Mouse (Mus musculus) urinary bladder, postnatal 25 days (tissue): ENCODE data around the gene Akap5.

Source experiments
- DNase-seq: peaks from one replicate; pipeline ENCODE4 v3.0.0; 2022; ENCODE audit warnings: low spot score

Akap5 gene

DNA sequence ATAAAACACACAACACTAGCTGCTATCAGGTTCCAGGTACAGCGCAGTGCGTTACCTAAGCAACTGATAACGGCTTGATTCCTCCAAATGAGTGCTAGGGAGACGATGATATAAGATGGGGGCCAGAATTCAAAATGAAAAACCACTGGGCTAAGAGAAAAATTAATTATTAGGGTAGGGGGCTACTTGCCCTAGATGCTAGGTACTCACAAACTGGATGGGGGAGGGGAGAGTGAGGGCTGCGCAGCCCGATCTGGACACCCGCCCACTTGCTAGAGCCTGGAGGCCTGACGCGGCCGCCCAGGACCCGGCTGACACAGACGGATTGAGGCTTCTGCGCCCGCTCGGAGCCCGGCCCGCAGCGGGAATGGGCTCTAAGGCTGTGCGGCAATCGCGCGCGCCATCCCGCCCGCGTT is 44.1 kb downstream of the Akap5 start:
- no peak for DNase-seq

DNA sequence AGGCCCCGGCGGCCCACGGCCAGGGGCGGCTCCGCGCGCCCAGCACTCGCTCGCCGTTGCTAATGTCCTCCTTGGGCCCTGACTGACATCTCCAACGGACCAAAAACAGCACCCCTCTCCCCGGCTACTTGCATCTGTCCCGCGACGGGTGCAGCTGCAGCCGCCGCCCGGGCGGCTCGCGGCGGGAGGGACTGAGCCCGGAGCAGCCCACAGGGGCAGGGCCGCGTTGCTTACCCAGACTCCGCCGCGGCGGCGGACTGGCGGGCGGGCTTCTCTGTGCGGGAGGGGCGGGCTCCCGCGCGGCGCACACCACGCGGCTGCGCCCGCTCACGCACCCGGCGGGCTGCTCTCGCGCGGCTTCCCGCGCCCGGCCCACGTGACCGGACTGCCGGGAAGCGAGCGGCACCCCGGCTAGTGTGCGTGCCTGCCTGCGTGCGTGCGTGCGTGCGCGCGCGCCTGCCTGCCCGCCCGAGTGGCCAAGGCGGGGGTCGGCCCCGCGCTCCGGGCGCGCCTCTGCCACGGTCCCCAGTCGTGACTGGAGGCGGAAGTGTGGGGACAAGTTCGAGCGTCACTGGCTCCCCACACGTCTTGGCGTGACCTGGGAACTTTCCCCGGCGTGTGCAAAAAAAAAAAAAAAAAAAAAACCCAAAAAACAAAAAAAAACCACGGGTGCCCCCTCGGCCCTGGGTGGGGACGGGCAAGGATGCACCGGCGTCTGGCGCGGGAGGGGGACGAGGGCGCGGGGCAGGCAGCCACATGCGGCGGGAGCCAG is 44.7 kb downstream of the Akap5 start, which contains the start of gene Zbtb25:
Zbtb25 (minus strand) TSS at position 397 of the 772 bp plus-strand sequence.
- peak; percentile 75 for DNase-seq

DNA sequence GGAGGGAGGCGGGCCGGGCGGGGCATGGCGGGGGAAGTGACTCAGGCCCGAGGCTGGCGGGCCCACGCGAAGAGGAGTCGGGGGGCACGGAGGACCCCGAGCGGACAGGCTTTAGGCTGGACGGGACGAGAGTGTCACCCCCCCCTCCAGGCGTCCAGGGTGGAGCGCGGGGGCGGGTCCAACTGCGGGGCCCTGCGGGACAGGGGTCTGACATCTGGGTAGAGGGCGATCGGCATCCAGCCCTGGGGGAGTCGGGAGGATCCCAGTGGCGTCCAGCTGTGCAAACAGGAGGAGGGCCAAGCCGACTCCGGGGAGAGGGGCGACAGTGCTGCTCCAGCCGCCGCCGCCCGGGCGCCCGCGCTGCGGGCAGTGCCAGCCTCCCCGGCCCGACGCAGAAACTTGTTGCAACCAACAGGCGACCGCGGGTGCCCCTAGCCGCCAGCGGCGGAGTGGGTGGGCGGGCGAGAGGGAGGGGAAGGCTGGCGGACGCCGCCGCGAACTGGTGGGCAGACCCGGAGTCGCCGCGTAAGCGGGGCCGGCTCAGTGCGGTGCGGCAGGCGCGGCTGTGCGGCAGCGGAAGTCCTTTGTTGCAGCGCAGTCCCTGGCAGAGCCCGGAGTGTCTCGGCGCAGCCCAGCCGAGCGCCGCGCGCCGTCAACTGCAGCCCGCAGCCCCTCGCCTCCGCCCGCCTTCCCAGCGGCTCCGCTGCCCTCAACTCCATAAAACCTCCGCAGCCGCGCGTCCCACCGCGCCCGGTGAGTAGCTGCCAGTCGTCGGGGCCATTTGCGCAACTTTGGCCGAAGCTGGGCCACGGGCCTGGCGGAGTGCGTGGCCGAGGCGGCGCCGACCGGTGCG is 45.5 kb downstream of the Akap5 start, which contains the start of gene Zbtb1:
Zbtb1 (plus strand) TSS at position 289 of the 853 bp plus-strand sequence.
- peak; percentile 75 for DNase-seq

DNA sequence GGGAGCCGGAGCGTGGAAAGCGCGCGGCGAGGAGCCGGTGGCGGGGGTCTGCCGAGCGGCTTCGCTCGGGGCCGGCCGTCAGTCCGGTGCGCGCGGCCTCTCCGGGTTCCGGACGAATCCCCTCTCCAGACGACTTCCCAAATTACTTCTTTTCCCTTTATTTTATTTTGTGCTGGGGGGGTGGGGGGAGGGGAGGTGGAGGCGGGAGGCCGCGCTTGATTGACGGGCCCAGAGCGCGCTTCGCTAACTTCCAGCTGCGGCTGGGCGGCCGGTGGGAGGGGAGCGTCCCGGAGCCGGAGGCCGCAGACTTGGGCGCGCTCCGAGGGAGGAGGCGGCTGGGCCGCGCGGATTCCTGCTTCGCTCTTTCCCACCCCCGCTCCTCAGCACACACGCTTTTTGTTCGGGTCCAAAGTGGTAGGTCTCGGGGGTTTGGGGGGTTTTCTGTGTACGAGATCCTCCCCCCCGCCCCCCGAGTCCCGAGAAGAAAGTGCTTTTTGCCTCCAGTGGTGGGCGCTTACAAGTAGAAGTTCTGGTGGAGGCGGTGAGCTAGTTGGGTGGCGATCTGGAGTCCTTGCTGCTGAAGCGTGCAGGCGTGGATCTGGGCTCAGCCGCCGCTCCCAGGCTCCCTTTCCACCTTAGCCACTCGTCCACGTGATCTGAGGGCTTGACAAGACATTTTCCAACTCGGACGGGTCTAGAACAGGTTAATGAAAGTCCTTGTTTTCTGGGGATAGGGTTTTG is 46.3 kb downstream of the Akap5 start:
- DNase-seq, result peak; percentile 78

DNA sequence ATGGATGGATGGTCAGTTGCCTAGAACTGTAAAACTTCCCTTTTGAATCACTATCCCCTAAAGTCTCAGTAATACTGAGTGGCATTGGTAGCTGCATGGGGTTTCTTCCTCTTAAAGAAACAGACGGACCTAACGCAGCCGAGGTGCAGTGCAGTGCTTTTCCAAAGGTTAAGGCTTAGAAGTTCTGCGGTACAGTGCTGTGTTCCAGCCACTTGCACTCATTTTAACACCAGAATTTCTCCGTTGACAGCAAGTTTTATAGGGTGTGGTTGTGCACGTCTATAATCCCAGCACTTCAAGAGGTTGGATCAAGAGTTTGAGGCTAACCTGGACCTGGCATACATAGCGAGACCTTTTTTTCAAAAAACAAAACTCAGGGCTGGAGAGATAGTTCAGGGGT is 47.4 kb downstream of the Akap5 start:
- no peak for DNase-seq

DNA sequence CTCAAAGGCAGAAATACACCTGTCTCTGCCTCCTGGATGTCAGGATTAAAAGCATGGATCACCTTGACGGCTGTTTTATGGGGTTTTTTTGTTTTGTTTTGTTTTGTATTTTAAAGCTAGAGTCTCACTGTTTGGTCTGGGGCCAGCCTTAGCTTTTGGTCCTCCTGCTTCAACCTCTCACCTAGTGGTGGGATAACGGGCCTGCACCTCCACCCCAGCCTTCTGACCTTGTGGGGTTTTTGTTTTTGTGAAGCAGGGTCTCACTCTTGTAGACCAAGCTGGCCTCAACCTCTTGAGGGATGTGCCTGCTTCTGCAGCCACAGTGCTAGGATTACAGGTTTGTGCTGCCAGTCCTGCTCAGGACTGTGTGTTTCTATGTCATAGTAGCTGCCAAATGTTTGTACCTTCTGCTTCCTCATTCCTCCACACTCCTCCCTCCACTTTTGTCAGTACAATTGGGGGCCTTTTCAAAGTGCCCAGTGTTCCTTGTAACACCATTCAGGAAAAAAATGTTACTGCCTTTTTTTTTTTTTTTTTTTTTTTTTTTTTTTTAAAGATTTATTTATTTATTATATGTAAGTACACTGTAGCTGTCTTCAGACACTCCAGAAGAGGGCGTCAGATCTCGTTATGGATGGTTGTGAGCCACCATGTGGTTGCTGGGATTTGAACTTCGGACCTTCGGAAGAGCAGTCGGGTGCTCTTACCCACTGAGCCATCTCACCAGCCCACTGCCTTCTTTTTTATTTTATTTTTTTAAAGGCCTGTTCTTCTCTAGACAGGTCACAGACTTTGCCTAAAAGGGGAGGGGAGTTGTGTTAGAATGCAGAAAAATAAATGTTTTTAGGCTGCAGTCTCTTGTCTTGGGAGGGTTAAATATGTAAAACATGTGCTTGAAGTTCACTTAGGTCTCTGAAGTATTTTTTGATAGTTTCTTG is 48.5 kb downstream of the Akap5 start:
- no peak for DNase-seq

DNA sequence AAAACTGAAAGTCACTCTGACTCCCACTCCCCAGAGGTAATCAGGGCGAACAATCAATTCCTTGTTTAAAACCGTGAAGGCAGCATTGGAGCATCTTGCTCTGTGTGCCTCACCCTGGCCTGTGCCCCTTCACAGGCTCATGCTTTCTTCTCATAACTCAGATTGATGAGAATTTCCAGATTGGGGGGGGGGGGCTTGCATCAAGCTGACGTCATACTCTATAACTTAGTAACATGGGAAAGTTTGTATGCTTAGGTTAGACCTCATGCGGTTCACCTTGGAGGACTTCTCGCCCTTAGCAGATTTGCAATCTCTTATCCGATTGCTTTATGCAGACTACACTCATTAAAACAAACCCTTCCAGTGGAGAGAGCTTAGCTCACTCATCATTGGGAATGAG is 49.3 kb downstream of the Akap5 start:
- DNase-seq, result no peak

DNA sequence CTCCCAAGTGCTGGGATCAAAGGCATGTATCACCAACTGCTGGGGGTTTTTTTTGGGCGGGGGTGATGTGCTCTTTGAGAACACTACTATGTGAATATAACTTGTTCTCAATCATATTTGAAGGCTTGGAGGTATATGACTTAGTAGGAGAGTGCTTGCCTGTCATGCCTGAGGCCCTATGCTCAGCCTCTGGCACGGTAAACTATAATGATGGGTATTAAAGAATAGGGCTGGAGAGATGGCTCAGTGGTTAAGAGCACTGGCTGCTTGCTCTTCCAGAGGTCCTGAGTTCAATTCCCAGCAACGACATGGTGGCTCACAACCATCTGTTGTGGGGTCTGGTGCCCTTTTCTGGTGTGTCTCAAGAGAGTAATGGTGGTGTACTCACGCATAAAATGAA is 50.2 kb downstream of the Akap5 start:
- no peak for DNase-seq

DNA sequence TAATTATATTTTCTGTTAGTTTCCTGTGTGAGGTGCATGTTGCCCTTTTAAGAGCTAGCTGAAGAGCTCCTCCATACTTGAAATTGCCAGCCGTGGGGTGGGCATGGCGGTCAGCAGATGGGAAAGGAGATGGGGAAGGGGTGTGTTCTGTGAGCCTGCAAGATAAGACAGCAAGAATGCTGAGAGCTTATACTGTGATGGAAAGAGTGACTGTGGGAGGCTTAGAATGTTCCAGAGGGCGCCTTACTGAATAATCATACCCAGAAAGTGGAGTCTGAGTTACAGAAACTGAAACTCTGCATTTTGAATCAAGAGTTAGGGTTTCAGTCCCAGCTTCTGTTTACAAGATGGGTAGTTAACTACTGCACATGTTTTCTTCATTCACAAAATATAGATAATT is 50.8 kb downstream of the Akap5 start:
- DNase-seq, result no peak

DNA sequence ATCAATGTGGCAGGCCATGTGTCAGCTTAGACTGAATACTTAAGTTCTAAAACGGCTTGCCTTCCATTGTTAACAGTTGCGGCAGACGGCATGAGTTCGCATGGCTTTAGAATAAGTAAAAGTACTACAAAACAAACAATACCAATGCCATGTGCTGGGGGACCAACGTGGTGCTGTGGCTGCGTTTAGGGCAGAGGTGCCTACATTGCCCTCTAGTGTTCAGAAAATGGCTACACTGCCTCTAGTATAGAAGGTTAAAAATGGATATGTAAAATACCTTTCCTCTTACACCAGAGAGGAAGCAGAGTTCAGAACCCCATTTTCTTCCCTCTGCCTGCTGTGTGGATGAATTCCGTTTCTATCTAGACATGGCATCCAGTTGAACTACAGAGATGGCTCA is 52.0 kb downstream of the Akap5 start:
- DNase-seq, result no peak

DNA sequence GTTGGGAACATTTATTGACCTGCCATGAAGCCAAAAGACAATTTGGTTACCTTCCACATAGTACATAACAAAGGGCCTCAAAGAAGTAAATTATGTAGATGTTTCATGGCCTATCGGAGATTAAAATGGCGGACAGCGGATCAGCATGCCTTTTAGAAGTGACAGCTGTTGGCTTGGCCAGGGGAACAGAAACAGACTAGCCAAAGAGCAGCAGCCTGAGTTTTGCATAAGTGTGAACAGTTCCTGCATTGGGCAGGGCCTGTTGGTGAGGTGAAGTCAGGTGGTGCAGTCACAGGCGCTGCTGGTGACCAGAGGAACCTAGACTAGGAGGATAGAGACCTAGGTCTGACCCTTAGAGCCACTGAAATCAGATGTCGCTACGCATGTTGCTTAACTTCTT is 52.4 kb downstream of the Akap5 start:
- no peak for DNase-seq

DNA sequence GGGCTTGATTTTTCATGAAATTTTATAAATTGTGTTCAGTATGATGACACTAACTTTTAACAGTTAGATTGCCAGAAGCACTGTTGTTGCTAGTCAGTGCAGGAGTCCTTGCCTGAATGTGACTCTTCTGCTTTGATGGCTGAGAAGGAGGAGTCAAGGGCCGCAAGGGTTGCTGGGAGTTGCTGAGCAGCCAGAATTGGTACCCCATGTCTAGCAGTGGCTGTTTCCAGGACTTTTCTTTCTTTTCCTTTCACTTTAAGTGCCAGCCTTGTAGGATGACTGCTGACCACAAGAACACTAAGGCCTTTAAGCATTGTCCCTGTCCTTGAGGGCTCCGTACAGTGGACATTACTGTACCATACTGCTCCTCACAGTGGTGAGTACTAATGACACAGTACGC is 53.0 kb downstream of the Akap5 start:
- DNase-seq, result no peak

DNA sequence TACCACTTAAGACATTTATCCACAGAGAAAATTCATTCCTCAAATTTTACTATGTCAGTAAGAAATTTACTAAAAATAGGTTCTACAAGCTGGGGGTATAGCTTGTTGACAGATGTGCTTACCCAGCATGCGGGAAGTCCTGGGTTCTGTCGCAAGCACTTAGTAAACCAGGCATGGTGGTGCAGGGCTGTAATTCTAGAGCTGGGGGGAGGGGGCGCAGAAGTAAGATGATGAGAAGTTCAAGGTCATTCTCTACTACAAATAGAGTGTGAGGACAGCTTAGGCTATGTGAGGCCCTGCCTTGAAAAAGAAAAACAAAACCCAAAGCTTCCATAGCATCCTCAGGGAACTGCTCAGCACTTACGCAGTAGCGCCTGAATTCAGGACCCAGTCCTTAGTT is 53.9 kb downstream of the Akap5 start:
- no peak for DNase-seq

DNA sequence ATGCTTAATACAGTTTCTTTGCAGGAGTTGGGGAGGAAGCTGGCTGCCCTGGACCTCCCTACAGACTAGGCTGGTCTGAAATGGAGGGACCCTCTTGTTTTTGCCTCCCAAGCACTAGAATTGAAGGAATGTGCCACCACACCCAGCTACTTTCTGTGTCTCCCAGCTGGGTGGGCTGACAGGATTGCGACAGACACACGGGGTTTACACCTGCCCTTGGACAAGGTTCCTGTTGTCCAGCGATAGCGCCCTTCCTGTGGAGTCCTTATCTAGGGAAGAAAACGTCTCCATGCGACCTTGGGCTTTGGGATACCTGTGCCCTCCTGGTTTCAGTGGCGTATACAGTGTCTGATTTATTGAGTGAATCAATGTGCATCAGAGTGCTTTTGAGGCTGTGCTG is 55.5 kb downstream of the Akap5 start:
- DNase-seq, result no peak
